Mouse (Mus musculus): ENCODE measurements at regions not wholly inside any gene's neighbourhood (a gene's known extent, or its start where the extent isn't known, plus 50 kb on each side); places are given as distances from the start of the nearest gene placed in this dataset.
"Not testable (repeated sequence)": the region's sequence is repeated elsewhere in the genome, so short reads cannot be mapped to it uniquely, and the experiment has no call there.

DNA sequence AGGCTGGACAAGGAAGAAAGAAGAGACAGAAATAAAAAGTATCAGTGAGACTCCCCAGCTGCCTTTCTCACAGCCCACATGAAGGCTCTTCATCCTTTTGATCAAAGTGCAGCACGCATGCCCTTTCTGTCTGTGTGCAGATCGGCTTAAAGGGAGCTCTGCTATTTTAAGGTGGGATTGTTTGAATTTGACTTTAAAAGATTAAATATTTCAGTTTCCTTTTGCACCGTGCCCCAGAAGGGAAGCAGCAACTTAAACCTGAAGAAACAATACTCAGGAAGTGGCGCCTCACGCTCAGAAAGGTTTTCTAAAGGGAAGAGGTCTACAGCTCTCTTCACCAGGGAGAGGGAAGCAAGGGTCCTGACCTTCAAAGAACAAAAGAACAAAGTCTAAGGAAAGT is 436.9 kb upstream of the Tbl1xr1 start:
- ATAC-seq (ENCODE audit: low FRiP score, low read depth), result no peak
- H3K4me2 ChIP-seq (replicated peaks), result no peak overlapping the region
- H3K9me3 ChIP-seq, result no peaks in the 10 kb centered on the region
- H3K4me1 ChIP-seq, result no peaks in the 10 kb centered on the region
- 33% methylated on average over 5 of the region's 5 CpGs for WGBS
- no peak overlapping the region for H3K27ac ChIP-seq (replicated peaks)
- no peak overlapping the region for H3K9ac ChIP-seq (replicated peaks)
- H3K27me3 ChIP-seq, result no peaks in the 10 kb centered on the region
- no peaks in the 10 kb centered on the region for H3K36me3 ChIP-seq
- no peak overlapping the region for H3K4me3 ChIP-seq

DNA sequence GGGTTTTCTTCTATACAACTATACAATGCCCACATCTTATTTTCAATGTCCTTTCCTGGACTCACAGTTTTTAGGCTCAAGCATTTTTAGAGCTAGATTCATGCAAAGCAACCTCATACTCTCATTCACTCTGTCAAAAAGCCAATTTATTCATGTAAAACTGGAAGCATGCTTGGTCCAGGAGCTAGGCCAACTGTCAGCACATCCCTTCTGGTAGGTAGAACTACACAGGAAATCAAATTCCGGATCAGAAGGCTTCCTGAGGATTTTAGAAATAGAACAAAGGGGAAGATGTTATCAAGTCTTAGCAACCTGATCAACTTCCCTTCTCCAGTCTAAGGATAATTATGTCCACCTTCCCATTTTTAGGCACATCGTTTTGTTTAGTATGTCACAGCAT is 432.4 kb upstream of the Tbl1xr1 start:
- H3K4me1 ChIP-seq, result no peaks in the 10 kb centered on the region
- ATAC-seq (ENCODE audit: low FRiP score, low read depth), result no peak
- 75% methylated on average over 2 of the region's 2 CpGs for WGBS
- H3K9me3 ChIP-seq, result no peaks in the 10 kb centered on the region
- no peaks in the 10 kb centered on the region for H3K27me3 ChIP-seq
- no peak overlapping the region for H3K27ac ChIP-seq (replicated peaks)
- no peak overlapping the region for H3K4me2 ChIP-seq (replicated peaks)
- H3K9ac ChIP-seq (replicated peaks), result no peak overlapping the region
- H3K4me3 ChIP-seq, result no peak overlapping the region
- H3K36me3 ChIP-seq, result no peaks in the 10 kb centered on the region

DNA sequence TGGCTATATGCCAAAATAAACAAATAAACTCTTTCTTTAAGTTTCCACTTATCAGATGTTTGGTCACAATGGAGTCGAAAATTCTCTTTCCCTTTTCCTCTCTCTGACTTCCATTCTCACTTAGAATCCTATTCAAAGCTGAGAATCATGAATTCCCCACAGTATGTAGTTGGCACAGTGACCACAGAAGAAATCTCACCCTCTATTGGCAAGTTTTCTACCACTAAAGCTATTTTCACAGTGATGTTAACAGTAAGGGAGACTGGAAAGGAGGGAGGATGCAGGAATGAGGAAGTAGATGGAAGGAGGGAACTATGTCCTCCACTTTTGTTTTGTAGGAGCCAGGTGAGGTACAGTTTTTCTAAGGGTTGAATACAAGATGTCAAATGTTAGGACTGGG is 431.2 kb upstream of the Tbl1xr1 start:
- H3K4me3 ChIP-seq, result no peak overlapping the region
- H3K36me3 ChIP-seq, result no peaks in the 10 kb centered on the region
- whole genome bisulfite sequencing, result 67% methylated on average over 1 of the region's 1 CpGs
- H3K27me3 ChIP-seq, result no peaks in the 10 kb centered on the region
- ATAC-seq (ENCODE audit: low FRiP score, low read depth), result no peak
- H3K9me3 ChIP-seq, result no peaks in the 10 kb centered on the region
- H3K9ac ChIP-seq (replicated peaks), result no peak overlapping the region
- H3K4me1 ChIP-seq, result no peaks in the 10 kb centered on the region
- H3K4me2 ChIP-seq (replicated peaks), result no peak overlapping the region
- no peak overlapping the region for H3K27ac ChIP-seq (replicated peaks)

DNA sequence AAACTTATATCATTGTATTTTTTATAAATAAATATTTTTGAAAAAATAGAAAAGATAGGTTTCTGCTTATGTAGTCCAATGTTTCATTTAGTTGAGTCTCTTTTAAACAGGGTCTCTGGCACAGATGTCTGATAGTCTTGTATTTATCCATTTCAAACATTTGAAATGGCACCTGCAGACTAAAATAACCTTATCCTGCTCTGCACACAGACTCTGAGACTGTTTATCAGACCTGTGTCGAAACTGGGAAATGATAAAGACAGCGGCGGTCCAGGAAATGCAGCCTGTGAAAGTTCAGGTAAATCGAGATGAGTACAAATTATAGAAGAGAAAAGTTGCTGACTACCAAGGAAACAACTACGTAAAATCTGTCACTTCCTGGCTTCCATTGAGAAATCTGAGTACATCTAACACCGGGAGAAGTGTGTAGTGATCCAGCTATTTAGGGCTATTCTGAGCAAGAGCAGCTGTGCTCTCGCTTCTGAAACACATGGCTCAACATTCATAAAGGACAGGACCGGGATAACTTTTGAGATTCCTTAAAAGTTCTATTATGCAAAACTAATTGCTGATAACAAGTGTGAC is 426.5 kb upstream of the Tbl1xr1 start:
- no peaks in the 10 kb centered on the region for H3K4me1 ChIP-seq
- WGBS, result 88% methylated on average over 8 of the region's 8 CpGs
- ATAC-seq (ENCODE audit: low FRiP score, low read depth), result no peak
- no peaks in the 10 kb centered on the region for H3K36me3 ChIP-seq
- H3K9me3 ChIP-seq, result no peaks in the 10 kb centered on the region
- no peaks in the 10 kb centered on the region for H3K27me3 ChIP-seq
- no peak overlapping the region for H3K4me2 ChIP-seq (replicated peaks)
- H3K27ac ChIP-seq (replicated peaks), result no peak overlapping the region
- no peak overlapping the region for H3K9ac ChIP-seq (replicated peaks)
- no peak overlapping the region for H3K4me3 ChIP-seq

DNA sequence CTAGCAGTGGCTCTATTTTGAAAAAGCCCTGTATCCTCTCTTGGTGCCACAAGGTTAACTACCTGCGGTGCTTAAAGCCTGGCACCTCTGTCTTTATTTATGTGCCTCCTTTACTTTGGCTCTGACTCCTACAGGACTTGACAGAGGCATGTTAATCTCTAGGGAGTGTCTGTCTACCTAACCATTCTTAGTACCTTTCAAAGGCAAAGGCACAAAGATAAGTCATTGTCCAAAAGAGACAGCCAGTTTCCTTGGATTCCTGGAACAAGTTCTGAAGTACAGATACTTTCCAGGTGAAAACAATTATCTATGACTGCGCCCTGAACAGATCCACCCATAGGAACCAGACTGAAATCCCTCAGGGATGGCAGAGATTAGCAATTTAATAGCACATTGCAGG is 421.2 kb upstream of the Tbl1xr1 start:
- H3K4me2 ChIP-seq (replicated peaks), result no peak overlapping the region
- no peak overlapping the region for H3K9ac ChIP-seq (replicated peaks)
- H3K27ac ChIP-seq (replicated peaks), result no peak overlapping the region
- H3K36me3 ChIP-seq, result no peaks in the 10 kb centered on the region
- no peaks in the 10 kb centered on the region for H3K9me3 ChIP-seq
- H3K4me1 ChIP-seq, result no peaks in the 10 kb centered on the region
- 92% methylated on average over 2 of the region's 2 CpGs for WGBS
- H3K27me3 ChIP-seq, result no peaks in the 10 kb centered on the region
- no peak for ATAC-seq (ENCODE audit: low FRiP score, low read depth)
- no peak overlapping the region for H3K4me3 ChIP-seq

DNA sequence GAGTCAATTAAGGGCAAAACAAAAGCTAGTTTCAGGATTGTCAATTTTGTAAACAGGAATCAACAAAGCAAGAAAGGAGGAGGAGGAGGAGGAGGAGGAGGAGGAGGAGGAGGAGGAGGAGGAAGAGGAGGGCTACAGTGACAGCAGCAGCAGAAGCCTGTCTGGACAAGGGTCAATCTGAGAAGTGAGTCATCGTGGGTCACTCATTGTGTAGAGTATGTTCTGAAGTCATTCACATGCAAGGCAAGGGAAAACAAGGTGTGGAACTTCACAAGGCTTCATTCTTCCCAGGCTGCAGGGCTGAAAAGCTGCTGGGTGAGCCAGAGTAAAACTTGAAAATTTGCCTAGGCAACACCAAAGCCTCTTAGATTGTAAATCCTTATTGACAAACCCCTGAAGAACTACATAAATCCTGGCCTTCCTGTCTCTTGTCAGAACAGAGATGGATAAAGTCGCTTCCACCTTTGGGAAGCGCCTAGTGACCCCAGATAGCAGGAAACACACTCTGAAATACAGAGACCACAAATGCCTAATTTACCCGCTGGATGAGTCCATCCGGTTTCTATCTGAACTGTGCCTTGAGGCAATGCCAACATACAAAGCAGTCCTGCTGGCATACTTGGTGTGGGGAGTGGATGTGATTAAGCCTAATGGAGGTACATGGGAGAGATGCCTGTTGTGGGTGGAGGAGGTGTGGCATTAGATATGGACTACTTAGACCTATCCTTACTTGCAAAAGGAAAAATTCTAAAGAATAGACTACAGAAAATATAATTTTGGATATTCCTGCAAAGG is 408.9 kb upstream of the Tbl1xr1 start:
- H3K36me3 ChIP-seq, result no peaks in the 10 kb centered on the region
- no peak overlapping the region for H3K9ac ChIP-seq (replicated peaks)
- H3K9me3 ChIP-seq, result 0 out of 2 replicates have a peak, but pooled peaks cover 5% of the 10 kb centered on the region
- ATAC-seq (ENCODE audit: low FRiP score, low read depth), result no peak
- no peaks in the 10 kb centered on the region for H3K27me3 ChIP-seq
- no peak overlapping the region for H3K27ac ChIP-seq (replicated peaks)
- whole genome bisulfite sequencing, result 54% methylated on average over 5 of the region's 5 CpGs
- no peak overlapping the region for H3K4me2 ChIP-seq (replicated peaks)
- no peak overlapping the region for H3K4me3 ChIP-seq
- peaks cover 14% of the 10 kb centered on the region for H3K4me1 ChIP-seq

DNA sequence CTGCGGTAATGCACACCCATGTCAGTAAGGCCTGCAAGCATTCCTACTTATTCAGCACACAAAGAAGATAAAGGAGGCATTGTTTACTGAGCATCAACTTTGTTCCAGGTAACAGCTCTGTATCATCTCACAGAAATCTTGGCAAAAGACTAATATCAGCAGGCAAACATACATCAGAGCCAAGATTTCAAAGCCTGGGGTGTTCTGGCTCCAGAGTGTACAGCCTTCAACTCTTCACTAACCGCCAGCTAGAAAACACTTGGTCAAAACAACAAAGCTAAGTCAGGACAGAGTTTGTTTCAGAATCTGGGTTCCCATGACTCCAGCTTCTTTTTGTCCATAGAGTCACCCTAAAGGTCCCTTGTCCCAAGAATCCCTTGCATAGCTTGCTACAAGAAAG is 404.6 kb upstream of the Tbl1xr1 start:
- H3K4me1 ChIP-seq, result peaks cover 16% of the 10 kb centered on the region
- WGBS, result 78% methylated on average over 2 of the region's 2 CpGs
- no peaks in the 10 kb centered on the region for H3K36me3 ChIP-seq
- 0 out of 2 replicates have a peak overlapping the region, but pooled peaks have one; percentile 42 for H3K27ac ChIP-seq (replicated peaks)
- H3K9ac ChIP-seq (replicated peaks), result no peak overlapping the region
- no peak; the same call in 1 of the 2 replicates for ATAC-seq (ENCODE audit: low FRiP score, low read depth)
- no peak overlapping the region for H3K4me2 ChIP-seq (replicated peaks)
- no peaks in the 10 kb centered on the region for H3K9me3 ChIP-seq
- H3K27me3 ChIP-seq, result no peaks in the 10 kb centered on the region
- no peak overlapping the region for H3K4me3 ChIP-seq

DNA sequence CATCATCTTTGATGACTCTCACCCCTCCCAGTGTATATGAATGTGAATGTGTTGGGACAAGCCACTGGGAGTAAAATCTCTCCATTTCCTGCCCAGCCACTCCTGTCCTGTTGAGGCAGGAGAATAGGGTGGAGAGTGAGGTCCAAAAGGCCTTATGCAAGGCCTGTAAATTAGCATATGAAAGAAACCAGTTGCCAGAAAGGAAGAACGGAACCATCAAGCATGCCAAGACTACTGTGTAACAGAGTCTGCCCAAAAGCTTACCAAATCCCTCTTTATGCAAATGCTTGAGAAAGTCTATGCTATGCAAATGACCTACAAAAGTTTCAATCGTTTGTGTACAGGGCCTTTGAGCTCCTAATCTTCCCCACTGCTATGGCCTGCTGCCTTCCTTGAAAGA is 404.0 kb upstream of the Tbl1xr1 start:
- Histone ChIP-seq H3K4me1 (peaks cover 14% of the 10 kb centered on the region), H3K9ac (replicated peaks) (no peak overlapping the region), H3K4me3 (no peak overlapping the region), H3K27ac (replicated peaks) (0 out of 2 replicates have a peak overlapping the region, but pooled peaks have one; percentile 42), H3K4me2 (replicated peaks) (no peak overlapping the region), H3K27me3 (no peaks in the 10 kb centered on the region), H3K9me3 (no peaks in the 10 kb centered on the region), H3K36me3 (no peaks in the 10 kb centered on the region)
- 19% methylated on average over 2 of the region's 2 CpGs for WGBS
- ATAC-seq (ENCODE audit: low FRiP score, low read depth), result peak; percentile 90

DNA sequence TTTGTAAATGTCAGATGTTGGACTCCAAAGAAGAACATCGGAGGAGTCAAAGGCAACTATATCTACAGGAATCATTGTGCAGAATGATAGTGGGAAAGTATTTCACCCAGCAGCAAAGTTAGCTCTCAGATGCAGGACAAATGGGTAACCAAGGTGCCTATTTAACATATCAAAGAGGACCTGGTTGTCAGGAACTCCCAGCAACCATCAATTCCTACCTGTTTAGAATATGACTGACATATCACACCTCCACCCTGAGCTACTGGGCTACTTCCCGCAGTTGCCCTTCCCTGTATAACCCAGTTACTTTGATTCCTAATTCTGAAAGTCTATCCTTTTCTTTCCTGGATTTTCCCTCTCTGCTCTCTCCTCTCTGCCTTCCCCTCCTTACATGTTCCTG is 403.0 kb upstream of the Tbl1xr1 start:
- H3K4me3 ChIP-seq, result no peak overlapping the region
- no peak overlapping the region for H3K9ac ChIP-seq (replicated peaks)
- no peak for ATAC-seq (ENCODE audit: low FRiP score, low read depth)
- 94% methylated on average over 2 of the region's 2 CpGs for WGBS
- H3K36me3 ChIP-seq, result no peaks in the 10 kb centered on the region
- H3K9me3 ChIP-seq, result no peaks in the 10 kb centered on the region
- no peak overlapping the region for H3K4me2 ChIP-seq (replicated peaks)
- no peak overlapping the region for H3K27ac ChIP-seq (replicated peaks)
- no peaks in the 10 kb centered on the region for H3K27me3 ChIP-seq
- peaks cover 12% of the 10 kb centered on the region for H3K4me1 ChIP-seq

DNA sequence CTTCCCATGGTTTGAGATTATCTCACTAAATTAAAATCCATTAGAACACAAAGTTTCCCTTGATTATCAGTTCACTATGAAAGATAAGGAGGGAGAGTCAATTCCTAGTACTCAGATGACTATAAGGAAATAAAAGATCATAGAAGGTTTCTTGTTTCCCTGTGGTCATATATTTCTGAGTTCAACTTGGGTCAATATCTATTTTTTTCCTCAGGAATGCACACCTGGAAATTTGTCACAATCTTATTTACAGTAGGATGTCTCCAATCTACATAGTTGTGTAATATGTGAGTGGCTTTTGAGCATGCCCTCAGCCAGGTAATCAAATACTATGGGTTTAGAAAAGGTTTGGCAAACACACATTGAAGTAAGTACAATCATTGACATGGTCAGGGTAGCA is 398.2 kb upstream of the Tbl1xr1 start:
- Histone ChIP-seq H3K9ac (replicated peaks) (no peak overlapping the region), H3K4me1 (no peaks in the 10 kb centered on the region; the same call in 1 of the 2 replicates), H3K4me2 (replicated peaks) (no peak overlapping the region), H3K4me3 (no peak overlapping the region), H3K27me3 (no peaks in the 10 kb centered on the region), H3K9me3 (no peaks in the 10 kb centered on the region), H3K27ac (replicated peaks) (no peak overlapping the region), H3K36me3 (no peaks in the 10 kb centered on the region)
- no peak for ATAC-seq (ENCODE audit: low FRiP score, low read depth)

DNA sequence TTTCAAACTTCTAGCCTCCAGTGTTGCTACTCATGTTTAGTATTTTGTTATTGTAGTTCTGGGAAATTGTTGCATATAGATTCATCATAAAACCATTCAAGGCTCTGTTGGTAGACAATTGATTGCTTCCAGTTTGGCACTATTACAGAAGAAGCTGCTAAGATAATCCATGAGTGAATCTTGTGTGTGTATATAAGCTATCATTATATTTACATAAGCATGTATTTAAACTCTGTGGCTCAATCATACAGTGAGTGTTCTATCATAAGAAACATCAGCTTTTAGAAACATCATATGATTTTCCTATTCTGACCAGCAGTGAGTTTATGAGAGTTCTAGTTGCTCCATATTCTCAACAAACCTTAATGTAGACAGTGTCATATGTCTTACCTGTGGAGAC is 397.7 kb upstream of the Tbl1xr1 start:
- H3K36me3 ChIP-seq, result no peaks in the 10 kb centered on the region
- no peaks in the 10 kb centered on the region for H3K27me3 ChIP-seq
- no peak overlapping the region for H3K27ac ChIP-seq (replicated peaks)
- H3K9me3 ChIP-seq, result no peaks in the 10 kb centered on the region
- no peak overlapping the region for H3K4me2 ChIP-seq (replicated peaks)
- no peak overlapping the region for H3K9ac ChIP-seq (replicated peaks)
- H3K4me3 ChIP-seq, result no peak overlapping the region
- no peaks in the 10 kb centered on the region for H3K4me1 ChIP-seq
- no peak for ATAC-seq (ENCODE audit: low FRiP score, low read depth)

DNA sequence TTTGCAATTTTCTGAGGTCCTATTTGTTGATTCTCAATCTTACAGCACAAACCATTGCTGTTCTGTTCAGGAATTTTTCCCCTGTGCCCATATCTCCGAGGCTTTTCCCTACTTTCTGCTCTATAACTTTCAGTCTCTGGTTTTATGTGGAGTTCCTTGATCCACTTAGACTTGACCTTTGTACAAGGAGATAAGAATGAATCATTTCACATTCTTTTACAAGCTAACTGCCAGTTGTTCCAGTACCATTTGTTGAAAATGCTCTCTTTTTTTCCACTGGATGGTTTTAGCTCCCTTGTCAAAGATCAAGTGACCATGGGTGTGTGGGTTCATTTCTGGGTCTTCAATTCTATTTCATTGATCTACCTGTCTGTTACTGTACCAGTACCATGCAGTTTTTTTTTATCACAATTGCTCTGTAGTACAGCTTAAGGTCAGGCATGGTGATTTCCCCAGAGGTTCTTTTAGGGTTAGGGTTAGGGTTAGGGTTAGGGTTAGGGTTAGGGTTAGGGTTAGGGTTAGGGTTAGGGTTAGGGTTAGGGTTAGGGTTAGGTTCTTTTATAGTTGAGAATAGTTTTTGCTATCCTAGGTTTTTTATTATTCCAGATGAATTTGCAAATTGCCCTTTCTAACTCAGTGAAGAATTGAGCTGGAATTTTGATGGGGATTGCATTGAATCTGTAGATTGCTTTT is 378.3 kb upstream of the Tbl1xr1 start:
- 93% methylated on average over 1 of the region's 1 CpGs for WGBS
- H3K36me3 ChIP-seq; ATAC-seq (ENCODE audit: low FRiP score, low read depth): not testable (repeated sequence)

More for the DNA sequence above, 378.3 kb upstream of the Tbl1xr1 start:
- not testable (repeated sequence) for H3K4me2 ChIP-seq (replicated peaks); H3K27me3 ChIP-seq; H3K4me3 ChIP-seq; H3K4me1 ChIP-seq; H3K27ac ChIP-seq (replicated peaks); H3K9ac ChIP-seq (replicated peaks); H3K9me3 ChIP-seq
